Mouse (Mus musculus): ENCODE results near the gene Gpr171. TPM values are rescaled to one million over a fixed set of nuclear protein-coding genes. Genes with fewer than 3 reads are reported as not detected.

The Gpr171 gene
- total and polyA plus RNA-seq, 3 experiments: 12.6 to 59.4 (median 20.9) TPM

DNA sequence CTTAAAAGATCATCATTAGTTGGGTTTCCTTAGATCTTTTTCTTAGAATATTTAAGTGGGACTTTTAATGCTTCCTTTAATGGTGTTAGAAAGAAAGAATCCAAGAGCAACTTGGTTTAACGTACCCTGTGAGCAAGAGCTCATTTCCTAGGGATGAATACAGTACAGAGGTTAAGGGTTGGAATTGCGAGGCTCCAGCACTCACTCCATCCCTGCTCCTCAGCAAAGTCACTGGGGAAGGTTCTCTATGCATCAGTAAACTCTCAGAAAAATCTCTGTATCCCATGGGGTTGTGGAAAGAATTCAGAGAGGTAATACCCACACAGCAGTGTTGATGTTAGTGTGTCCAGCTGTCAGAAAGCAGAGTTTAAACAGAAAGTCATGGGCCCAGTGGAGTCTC is 38.5 kb upstream of the Gpr171 start:
- dilution Hi-C loops (cut with MboI; ENCODE audit: extremely low pct_ligation_motif_present, extremely low pct_unique_long_range_greater_than_20kb, low sequenced_read_pairs): no loop called here

DNA sequence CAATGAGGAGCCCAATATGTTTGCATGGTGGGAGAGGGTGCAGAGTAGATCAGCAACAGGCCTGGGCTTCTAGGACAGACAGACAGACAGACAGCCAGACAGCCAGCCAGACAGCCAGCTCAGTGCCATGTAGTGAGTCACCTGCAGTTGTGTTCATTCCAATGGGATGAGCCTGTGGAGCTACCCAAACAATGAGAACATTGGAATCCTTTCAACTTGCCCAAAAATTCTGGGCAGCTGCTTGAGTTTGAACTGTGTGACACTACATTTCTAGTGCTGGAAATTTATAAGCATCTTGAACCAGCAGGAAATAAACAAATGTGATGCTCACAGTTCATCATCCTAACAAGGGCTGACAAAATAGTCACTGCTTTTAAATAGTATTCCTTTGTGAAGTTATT is 38.0 kb upstream of the Gpr171 start:
- no peak for TF ChIP-seq EP300 (IDR thresholded peaks at IDR 0.05; ENCODE audit: low read length)
- TF ChIP-seq RAD21 (IDR thresholded peaks at IDR 0.05; ENCODE audit: low read depth, low read length): no peak
- no peak for TF ChIP-seq ZNF384 (IDR thresholded peaks at IDR 0.05; ENCODE audit: low read depth, low read length)
- TF ChIP-seq MAX (IDR thresholded peaks at IDR 0.05; ENCODE audit: low read length): no peak
- TF ChIP-seq MXI1 (IDR thresholded peaks at IDR 0.05; ENCODE audit: low read depth, low read length): no peak
- TF ChIP-seq ELF1 (IDR thresholded peaks at IDR 0.05; ENCODE audit: low read depth, low read length): no peak
- no peak for TF ChIP-seq MAFK (IDR thresholded peaks at IDR 0.05; ENCODE audit: insufficient replicate concordance, low read length)
- no peak for TF ChIP-seq CHD1 (IDR thresholded peaks at IDR 0.05; ENCODE audit: low read depth, low read length)
- TF ChIP-seq E2F4 (IDR thresholded peaks at IDR 0.05; ENCODE audit: insufficient replicate concordance, low read depth, low read length): no peak
- TF ChIP-seq SMC3 (IDR thresholded peaks at IDR 0.05; ENCODE audit: low read depth, low read length): no peak
- no peak for TF ChIP-seq MYC (IDR thresholded peaks at IDR 0.05; ENCODE audit: low read depth, low read length)
- TF ChIP-seq ZMIZ1 (IDR thresholded peaks at IDR 0.05; ENCODE audit: low read depth, low read length): no peak
- Histone ChIP-seq H3K36me3 (replicated peaks in 1 of 2; ENCODE audit: control insufficient read depth in 1 of 2, insufficient read depth in 1 of 2, low read length in 1 of 2) (no peaks in the 10 kb centered on the region), H3K79me2 (replicated peaks; ENCODE audit: control insufficient read depth, extremely low read depth, insufficient read depth, poor library complexity, severe bottlenecking) (no peaks in the 10 kb centered on the region), H3K4me2 (ENCODE audit: insufficient read depth, low read depth, poor library complexity, severe bottlenecking) (no peak overlapping the region), H3K4me3 (replicated peaks in 1 of 3; ENCODE audit: low read depth in 2 of 3, low read length in 2 of 3, poor library complexity in 1 of 3) (no peak overlapping the region), H3K9ac (ENCODE audit: insufficient read depth, low read depth) (no peak overlapping the region), H3K9me3 (replicated peaks; ENCODE audit: low read length) (no peaks in the 10 kb centered on the region), H3K27ac (ENCODE audit: insufficient read depth, low read depth) (no peak overlapping the region), H3K27me3 (replicated peaks) (no peaks in the 10 kb centered on the region), H3K4me1 (ENCODE audit: control insufficient read depth in 1 of 2, insufficient read depth in 2 of 2) (peaks cover 0 to 3% of the 10 kb centered on the region in 2 experiments; a peak in 1 of 4 replicates)
- dilution Hi-C loops (cut with MboI; ENCODE audit: extremely low pct_ligation_motif_present, extremely low pct_unique_long_range_greater_than_20kb, low sequenced_read_pairs) (no loop called here), in situ Hi-C loops (cut with MboI; ENCODE audit: low pct_ligation_motif_present, low pct_unique_long_range_greater_than_20kb, low sequenced_read_pairs) (no loop called here)
- no peak for DNase-seq (ENCODE audit: extremely low read depth)

More for the DNA sequence above, 38.5 kb upstream of the Gpr171 start:
- in situ Hi-C loops (cut with MboI; ENCODE audit: low pct_ligation_motif_present, low pct_unique_long_range_greater_than_20kb, low sequenced_read_pairs): no loop called here
- Histone ChIP-seq H3K27me3 (replicated peaks) (no peaks in the 10 kb centered on the region), H3K36me3 (replicated peaks in 1 of 2; ENCODE audit: control insufficient read depth in 1 of 2, insufficient read depth in 1 of 2, low read length in 1 of 2) (no peaks in the 10 kb centered on the region), H3K9ac (ENCODE audit: insufficient read depth, low read depth) (no peak overlapping the region), H3K4me2 (ENCODE audit: insufficient read depth, low read depth, poor library complexity, severe bottlenecking) (no peak overlapping the region), H3K27ac (ENCODE audit: insufficient read depth, low read depth) (no peak overlapping the region), H3K4me3 (replicated peaks in 1 of 3; ENCODE audit: low read depth in 2 of 3, low read length in 2 of 3, poor library complexity in 1 of 3) (no peak overlapping the region), H3K9me3 (replicated peaks; ENCODE audit: low read length) (no peaks in the 10 kb centered on the region), H3K4me1 (ENCODE audit: control insufficient read depth in 1 of 2, insufficient read depth in 2 of 2) (peaks cover 0 to 3% of the 10 kb centered on the region in 2 experiments; a peak in 1 of 4 replicates), H3K79me2 (replicated peaks; ENCODE audit: control insufficient read depth, extremely low read depth, insufficient read depth, poor library complexity, severe bottlenecking) (no peaks in the 10 kb centered on the region)
- TF ChIP-seq POLR2A (IDR thresholded peaks at IDR 0.05; ENCODE audit: low read depth, low read length): no peak
- TF ChIP-seq JUN (IDR thresholded peaks at IDR 0.05; ENCODE audit: insufficient read depth, low read depth, low read length): no peak
- TF ChIP-seq ELF1 (IDR thresholded peaks at IDR 0.05; ENCODE audit: low read depth, low read length): no peak
- TF ChIP-seq JUND (conservative IDR thresholded peaks at IDR 0.05; ENCODE audit: low read depth, low read length): no peak
- no peak for TF ChIP-seq PAX5 (IDR thresholded peaks at IDR 0.05; ENCODE audit: low read length)
- DNase-seq (ENCODE audit: extremely low read depth): no peak
